Mouse (Mus musculus): ENCODE results near the gene Sdk2. TPM values are rescaled to one million over a fixed set of nuclear protein-coding genes. Genes with fewer than 3 reads are reported as not detected.
A peak's percentile ranks its signal among the peaks of the same experiment; 100 is the strongest.

Gene Sdk2
- polyA plus RNA-seq, 1 experiment from 2014 or later: 1.1 TPM

DNA sequence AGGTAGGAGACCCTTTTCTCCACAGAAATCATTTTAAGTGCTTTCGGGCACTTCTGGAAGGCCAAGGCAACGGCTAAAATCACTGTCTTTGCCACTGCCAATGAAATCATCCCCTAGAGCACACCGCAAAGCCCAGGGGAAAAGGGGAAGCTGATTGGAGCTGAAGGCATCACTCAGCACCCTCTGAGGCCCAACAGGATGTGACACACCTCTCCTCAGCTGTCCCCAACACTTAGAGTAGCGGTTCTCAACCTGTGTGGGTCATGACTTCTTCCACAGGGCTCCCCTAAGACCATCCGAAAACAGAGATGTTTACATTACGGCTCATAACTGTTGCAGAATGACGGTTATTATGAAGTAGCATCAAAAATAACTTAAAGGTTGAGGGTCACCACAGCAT, 305.2 kb downstream of the Sdk2 start:
- H3K9ac ChIP-seq (ENCODE audit: low read length): no peak overlapping the region
- WGBS: 63% methylated on average over 7 of the region's 7 CpGs
- H3K9me3 ChIP-seq (replicated peaks; ENCODE audit: control insufficient read depth, low read length): no peaks in the 10 kb centered on the region
- no peaks in the 10 kb centered on the region for H3K36me3 ChIP-seq (ENCODE audit: control insufficient read depth, insufficient read depth)
- no peak for ATAC-seq (replicated peaks; ENCODE audit: extremely low read depth, insufficient read depth, low FRiP score)
- H3K4me3 ChIP-seq (ENCODE audit: low read length): no peak overlapping the region
- no peak overlapping the region for H3K27ac ChIP-seq (ENCODE audit: low read length)
- peaks cover 5% of the 10 kb centered on the region for H3K4me1 ChIP-seq (ENCODE audit: control insufficient read depth, insufficient read depth, low read length)
- H3K27me3 ChIP-seq (ENCODE audit: control insufficient read depth, insufficient read depth, low read length): no peaks in the 10 kb centered on the region
- no peak overlapping the region for H3K4me2 ChIP-seq (ENCODE audit: low read depth, low read length)

DNA sequence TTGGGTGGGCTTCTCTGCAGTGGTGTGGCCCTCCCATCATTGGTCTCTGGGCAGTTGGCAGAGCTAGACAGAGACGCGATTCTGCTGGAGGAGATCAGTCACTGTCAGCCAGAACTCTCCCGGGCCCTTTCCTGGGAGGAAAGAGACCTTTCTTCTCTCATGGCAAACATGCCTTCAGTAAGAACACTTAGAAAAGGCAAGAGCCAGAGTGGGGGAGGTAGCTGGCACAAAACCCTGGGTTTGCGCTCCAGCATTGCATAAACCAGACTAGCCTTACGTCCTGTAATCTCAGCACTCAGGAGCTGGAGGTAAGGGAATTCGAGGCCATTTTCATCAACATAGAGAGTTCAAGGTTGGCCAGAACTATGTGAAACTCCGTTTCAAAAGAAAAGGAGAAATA, 306.4 kb downstream of the Sdk2 start:
- WGBS: 50% methylated on average over 7 of the region's 7 CpGs
- H3K9ac ChIP-seq (ENCODE audit: low read length): no peak overlapping the region
- no peak overlapping the region for H3K4me2 ChIP-seq (ENCODE audit: low read depth, low read length)
- H3K4me1 ChIP-seq (ENCODE audit: control insufficient read depth, insufficient read depth, low read length): no peaks in the 10 kb centered on the region
- no peaks in the 10 kb centered on the region for H3K36me3 ChIP-seq (ENCODE audit: control insufficient read depth, insufficient read depth)
- H3K4me3 ChIP-seq (ENCODE audit: low read length): no peak overlapping the region
- H3K27ac ChIP-seq (ENCODE audit: low read length): no peak overlapping the region
- H3K9me3 ChIP-seq (replicated peaks; ENCODE audit: control insufficient read depth, low read length): no peaks in the 10 kb centered on the region
- H3K27me3 ChIP-seq (ENCODE audit: control insufficient read depth, insufficient read depth, low read length): no peaks in the 10 kb centered on the region
- no peak for ATAC-seq (replicated peaks; ENCODE audit: extremely low read depth, insufficient read depth, low FRiP score)

DNA sequence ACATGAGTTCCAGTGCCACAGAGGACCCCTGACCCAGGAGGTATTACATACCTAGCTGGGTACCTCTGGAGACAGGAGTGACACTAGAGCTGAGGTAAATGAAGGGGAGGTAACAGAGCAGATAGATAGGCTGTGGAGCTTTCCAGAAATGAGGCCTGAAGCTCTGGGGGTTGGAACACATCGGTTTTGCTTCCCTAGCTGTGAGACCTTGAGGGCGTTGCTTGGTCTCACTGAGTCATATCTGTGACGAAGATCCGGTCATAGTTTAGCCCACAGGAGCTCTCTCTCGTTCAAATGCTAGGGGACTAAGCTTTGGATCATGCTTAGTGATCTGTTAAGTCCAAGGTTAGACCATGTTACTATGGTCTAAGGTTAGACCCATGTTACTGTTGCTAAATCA, 308.0 kb downstream of the Sdk2 start:
- Histone ChIP-seq H3K4me2 (ENCODE audit: low read depth, low read length) (no peak overlapping the region), H3K36me3 (ENCODE audit: control insufficient read depth, insufficient read depth) (no peaks in the 10 kb centered on the region), H3K9me3 (replicated peaks; ENCODE audit: control insufficient read depth, low read length) (no peaks in the 10 kb centered on the region), H3K4me1 (ENCODE audit: control insufficient read depth, insufficient read depth, low read length) (no peaks in the 10 kb centered on the region), H3K27me3 (ENCODE audit: control insufficient read depth, insufficient read depth, low read length) (no peaks in the 10 kb centered on the region), H3K9ac (ENCODE audit: low read length) (no peak overlapping the region), H3K4me3 (ENCODE audit: low read length) (no peak overlapping the region), H3K27ac (ENCODE audit: low read length) (no peak overlapping the region)
- 92% methylated on average over 5 of the region's 5 CpGs for WGBS
- no peak for ATAC-seq (replicated peaks; ENCODE audit: extremely low read depth, insufficient read depth, low FRiP score)

DNA sequence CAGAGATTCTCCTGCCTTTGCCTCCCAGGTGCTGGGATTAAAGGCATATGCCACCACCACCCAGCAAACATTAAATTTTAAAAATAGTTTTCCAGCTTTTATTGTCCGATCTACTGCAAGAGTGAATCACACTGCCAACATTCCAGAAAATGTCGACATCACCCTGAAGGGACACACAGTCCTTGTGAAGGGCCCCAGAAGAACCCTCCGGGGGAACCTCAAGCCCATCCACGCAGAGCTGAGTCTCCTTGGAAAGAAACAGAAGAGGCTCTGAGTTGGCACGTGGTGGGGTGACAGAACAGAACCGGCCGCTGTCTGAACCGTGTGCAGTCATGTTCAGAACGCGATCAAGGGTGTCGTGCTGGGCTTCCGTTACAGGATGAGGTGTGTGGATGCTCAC, 310.3 kb downstream of the Sdk2 start:
- no peak for ATAC-seq (replicated peaks; ENCODE audit: extremely low read depth, insufficient read depth, low FRiP score)
- Histone ChIP-seq H3K9ac (ENCODE audit: low read length) (no peak overlapping the region), H3K36me3 (ENCODE audit: control insufficient read depth, insufficient read depth) (no peaks in the 10 kb centered on the region), H3K27me3 (ENCODE audit: control insufficient read depth, insufficient read depth, low read length) (no peaks in the 10 kb centered on the region), H3K4me1 (ENCODE audit: control insufficient read depth, insufficient read depth, low read length) (peaks cover 4% of the 10 kb centered on the region), H3K4me3 (ENCODE audit: low read length) (no peak overlapping the region), H3K4me2 (ENCODE audit: low read depth, low read length) (no peak overlapping the region), H3K9me3 (replicated peaks; ENCODE audit: control insufficient read depth, low read length) (no peaks in the 10 kb centered on the region), H3K27ac (ENCODE audit: low read length) (no peak overlapping the region)
- WGBS: 85% methylated on average over 12 of the region's 12 CpGs

DNA sequence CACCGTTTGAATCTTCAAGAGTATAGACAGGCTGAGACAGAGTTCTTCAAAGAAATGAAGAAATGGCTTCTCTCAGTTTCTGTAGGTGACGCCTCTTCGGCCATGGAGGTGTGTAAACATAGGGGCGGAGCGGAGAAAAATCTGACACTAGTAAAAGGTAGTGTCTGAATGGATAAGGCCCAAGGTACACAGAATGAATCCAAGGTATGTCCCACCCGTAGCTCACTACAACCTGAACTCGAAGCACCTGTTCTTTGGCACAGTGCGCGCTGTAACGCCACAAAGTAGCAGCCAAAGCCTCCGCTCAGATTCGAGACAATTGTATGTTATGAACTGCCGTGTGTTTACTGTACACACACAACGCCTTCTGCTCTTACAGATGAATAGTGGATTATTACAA, 311.0 kb downstream of the Sdk2 start:
- Histone ChIP-seq H3K4me2 (ENCODE audit: low read depth, low read length) (no peak overlapping the region), H3K9me3 (replicated peaks; ENCODE audit: control insufficient read depth, low read length) (no peaks in the 10 kb centered on the region), H3K27me3 (ENCODE audit: control insufficient read depth, insufficient read depth, low read length) (no peaks in the 10 kb centered on the region), H3K27ac (ENCODE audit: low read length) (no peak overlapping the region), H3K36me3 (ENCODE audit: control insufficient read depth, insufficient read depth) (no peaks in the 10 kb centered on the region), H3K9ac (ENCODE audit: low read length) (no peak overlapping the region), H3K4me1 (ENCODE audit: control insufficient read depth, insufficient read depth, low read length) (peaks cover 4% of the 10 kb centered on the region), H3K4me3 (ENCODE audit: low read length) (no peak overlapping the region)
- WGBS: 84% methylated on average over 14 of the region's 14 CpGs
- no peak for ATAC-seq (replicated peaks; ENCODE audit: extremely low read depth, insufficient read depth, low FRiP score)

DNA sequence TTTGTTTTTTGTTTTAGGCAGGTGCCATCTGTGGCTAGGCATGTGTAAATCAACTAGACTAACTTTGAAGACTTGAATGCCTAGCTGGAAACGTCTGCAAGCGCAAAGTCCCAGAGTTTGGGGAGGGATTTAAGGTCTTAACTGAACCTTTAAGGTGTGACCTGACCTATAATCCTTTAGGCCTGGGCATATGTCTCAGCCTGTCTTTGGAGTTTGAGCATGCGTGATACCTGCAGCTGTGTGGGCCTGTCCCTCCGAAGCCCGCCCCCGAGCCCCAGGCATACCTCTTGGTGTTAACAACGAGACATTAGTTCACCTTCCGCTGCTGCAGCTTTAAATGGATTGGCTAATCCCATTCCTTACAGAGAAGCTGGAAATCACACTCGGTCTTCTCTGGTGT, 312.0 kb downstream of the Sdk2 start:
- Histone ChIP-seq H3K27ac (ENCODE audit: low read length) (no peak overlapping the region), H3K36me3 (ENCODE audit: control insufficient read depth, insufficient read depth) (no peaks in the 10 kb centered on the region), H3K4me1 (ENCODE audit: control insufficient read depth, insufficient read depth, low read length) (peaks cover 9% of the 10 kb centered on the region), H3K9me3 (replicated peaks; ENCODE audit: control insufficient read depth, low read length) (no peaks in the 10 kb centered on the region), H3K4me2 (ENCODE audit: low read depth, low read length) (no peak overlapping the region), H3K27me3 (ENCODE audit: control insufficient read depth, insufficient read depth, low read length) (no peaks in the 10 kb centered on the region), H3K4me3 (ENCODE audit: low read length) (no peak overlapping the region), H3K9ac (ENCODE audit: low read length) (no peak overlapping the region)
- ATAC-seq (replicated peaks; ENCODE audit: extremely low read depth, insufficient read depth, low FRiP score): no peak
- WGBS: 64% methylated on average over 9 of the region's 9 CpGs

DNA sequence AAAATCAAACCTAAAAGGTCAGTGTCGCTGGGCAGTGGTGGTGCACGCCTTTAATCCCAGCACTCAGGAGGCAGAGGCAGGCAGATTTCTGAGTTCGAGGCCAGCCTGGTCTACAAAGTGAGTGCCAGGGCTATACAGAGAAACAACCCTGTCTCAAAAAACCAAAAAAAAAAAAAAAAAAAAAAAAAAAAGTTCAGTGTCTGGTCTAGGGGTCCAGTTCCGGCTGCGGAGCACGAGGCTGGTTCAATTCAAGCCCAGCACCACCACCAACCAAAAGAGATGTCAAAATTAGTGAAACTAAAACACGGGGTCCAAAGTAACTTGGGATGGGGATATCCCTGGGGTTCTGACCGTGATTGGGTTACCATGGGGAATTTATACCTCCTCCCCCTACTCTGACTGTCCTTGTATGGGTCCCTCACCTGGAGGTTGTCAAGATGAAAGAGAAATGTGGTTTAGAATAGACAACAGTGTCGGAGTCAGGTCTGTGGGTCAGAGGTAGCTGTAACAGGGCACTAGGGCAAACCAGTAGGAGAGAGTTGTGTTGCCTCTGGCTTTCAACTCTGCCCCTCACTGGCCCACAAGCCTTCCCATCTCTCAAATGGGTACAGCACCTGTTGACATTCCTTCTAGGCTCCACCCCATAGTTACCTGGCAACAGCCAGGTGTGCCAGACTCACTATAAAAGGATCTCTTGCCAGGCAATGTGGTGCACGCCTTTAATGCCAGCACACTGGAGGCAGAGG, 314.0 kb downstream of the Sdk2 start:
- Histone ChIP-seq H3K9me3 (replicated peaks; ENCODE audit: control insufficient read depth, low read length) (no peaks in the 10 kb centered on the region), H3K9ac (ENCODE audit: low read length) (peak overlapping the region; percentile 70; the same call in 1 of the 2 replicates), H3K27ac (ENCODE audit: low read length) (no peak overlapping the region), H3K4me1 (ENCODE audit: control insufficient read depth, insufficient read depth, low read length) (peaks cover 28% of the 10 kb centered on the region), H3K36me3 (ENCODE audit: control insufficient read depth, insufficient read depth) (no peaks in the 10 kb centered on the region), H3K4me2 (ENCODE audit: low read depth, low read length) (peak overlapping the region; percentile 91), H3K27me3 (ENCODE audit: control insufficient read depth, insufficient read depth, low read length) (no peaks in the 10 kb centered on the region), H3K4me3 (ENCODE audit: low read length) (no peak overlapping the region; the same call in 1 of the 2 replicates)
- WGBS: 91% methylated on average over 10 of the region's 10 CpGs
- no peak for ATAC-seq (replicated peaks; ENCODE audit: extremely low read depth, insufficient read depth, low FRiP score)

DNA sequence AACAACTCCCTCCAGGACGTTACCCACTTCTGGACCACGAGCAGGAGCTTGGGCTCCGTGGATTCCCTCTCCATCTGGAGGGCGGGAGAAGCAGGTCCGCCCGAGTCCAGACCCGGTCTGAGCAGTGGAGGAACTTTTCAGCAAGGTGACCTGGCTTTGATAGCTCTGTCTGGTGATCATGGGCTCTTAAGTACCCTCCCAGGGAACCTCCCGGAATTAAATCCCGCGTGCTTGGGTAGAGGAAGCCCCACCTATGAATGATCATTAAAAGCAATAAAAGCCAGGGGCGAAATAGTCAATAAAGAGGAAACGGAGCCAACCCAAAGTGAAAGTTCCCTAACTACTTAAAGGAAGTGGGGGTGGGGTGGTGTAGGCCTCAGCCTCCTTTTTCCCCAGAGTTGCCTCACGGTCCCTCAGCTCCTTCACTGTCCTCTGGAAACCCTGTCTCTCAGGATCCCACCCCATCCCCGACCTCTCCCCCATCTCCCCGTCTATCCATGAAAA, 314.6 kb downstream of the Sdk2 start:
- no peaks in the 10 kb centered on the region for H3K36me3 ChIP-seq (ENCODE audit: control insufficient read depth, insufficient read depth)
- H3K9me3 ChIP-seq (replicated peaks; ENCODE audit: control insufficient read depth, low read length): no peaks in the 10 kb centered on the region
- H3K27me3 ChIP-seq (ENCODE audit: control insufficient read depth, insufficient read depth, low read length): no peaks in the 10 kb centered on the region
- peak overlapping the region; percentile 59 for H3K27ac ChIP-seq (ENCODE audit: low read length)
- 17% methylated on average over 15 of the region's 15 CpGs for WGBS
- H3K4me1 ChIP-seq (ENCODE audit: control insufficient read depth, insufficient read depth, low read length): peaks cover 35% of the 10 kb centered on the region
- peak overlapping the region; percentile 70 for H3K9ac ChIP-seq (ENCODE audit: low read length)
- H3K4me2 ChIP-seq (ENCODE audit: low read depth, low read length): peak overlapping the region; percentile 91
- no peak for ATAC-seq (replicated peaks; ENCODE audit: extremely low read depth, insufficient read depth, low FRiP score)
- peak overlapping the region; percentile 60 for H3K4me3 ChIP-seq (ENCODE audit: low read length)

DNA sequence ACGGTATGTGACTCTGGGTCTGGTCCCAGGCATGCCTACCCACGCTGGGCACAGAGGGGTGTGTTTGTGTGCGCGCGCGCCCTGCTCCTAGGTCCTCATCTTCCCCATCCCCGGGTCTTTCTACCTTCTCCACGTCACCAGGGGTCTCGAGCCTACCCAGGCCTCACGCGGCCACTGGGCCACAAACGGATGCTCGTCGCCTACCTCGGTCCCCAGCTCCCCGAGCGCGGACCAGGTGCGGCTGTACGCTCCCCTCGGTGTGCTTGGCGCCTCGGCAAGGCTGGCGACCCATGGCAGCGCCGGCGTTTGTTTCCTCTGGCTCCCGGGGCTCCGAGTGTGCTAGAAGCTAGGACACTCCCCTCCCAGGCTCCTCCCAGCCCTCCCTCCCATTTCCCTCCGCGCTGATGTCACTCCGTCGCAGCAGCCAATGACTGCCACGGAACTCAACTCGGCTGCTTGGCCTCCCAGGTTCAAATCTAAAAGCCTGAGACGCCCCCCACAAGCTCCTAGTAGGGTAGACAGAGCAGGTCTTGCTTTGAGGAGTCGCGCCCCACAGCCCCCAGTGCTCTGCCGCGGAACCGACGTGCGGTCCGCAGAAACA, 315.3 kb downstream of the Sdk2 start, which contains the start of gene Cdc42ep4:
TSS of gene Cdc42ep4 (minus strand) at position 398 of the 601 bp plus-strand sequence.
- peak within 1 kb of the TSS; percentile 60 for H3K4me3 ChIP-seq (ENCODE audit: low read length)
- H3K36me3 ChIP-seq (ENCODE audit: control insufficient read depth, insufficient read depth): no peaks in the 10 kb centered on the region
- H3K9me3 ChIP-seq (replicated peaks; ENCODE audit: control insufficient read depth, low read length): no peaks in the 10 kb centered on the region
- H3K27ac ChIP-seq (ENCODE audit: low read length): peak within 1 kb of the TSS; percentile 59
- peaks cover 36% of the 10 kb centered on the region for H3K4me1 ChIP-seq (ENCODE audit: control insufficient read depth, insufficient read depth, low read length)
- H3K27me3 ChIP-seq (ENCODE audit: control insufficient read depth, insufficient read depth, low read length): no peaks in the 10 kb centered on the region
- ATAC-seq (replicated peaks; ENCODE audit: extremely low read depth, insufficient read depth, low FRiP score): peak; percentile 86
- peak within 1 kb of the TSS; percentile 70 for H3K9ac ChIP-seq (ENCODE audit: low read length)
- peak within 1 kb of the TSS; percentile 91 for H3K4me2 ChIP-seq (ENCODE audit: low read depth, low read length)
- WGBS: under 1% methylated on average over 44 of the region's 44 CpGs

All from heart, embryonic 16.5 days (tissue).